Mouse (Mus musculus): ENCODE measurements around the gene Alk.

DNA sequence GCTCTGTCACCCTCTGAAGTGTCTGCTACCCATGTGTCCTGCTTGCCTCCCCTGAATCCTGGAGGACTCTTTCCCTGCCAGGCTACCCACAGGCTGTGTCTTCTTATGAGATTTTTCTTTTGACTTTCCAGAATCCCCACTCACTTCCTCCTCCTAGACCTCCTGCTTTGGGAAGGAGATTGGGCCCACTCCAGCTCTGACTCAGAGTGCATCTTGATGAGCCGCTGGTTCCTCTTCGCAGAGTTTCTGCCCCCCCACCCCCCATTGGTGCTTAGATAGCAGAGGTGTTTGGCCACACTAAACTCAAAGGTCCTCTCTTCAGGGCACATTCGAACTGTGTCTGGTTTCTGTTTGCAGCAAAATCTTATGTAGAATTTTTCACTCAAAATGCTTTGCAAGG, 777.8 kb downstream of the Alk start:
- TF ChIP-seq CTCF (IDR thresholded peaks at IDR 0.05; ENCODE audit: insufficient read depth, low read depth, low read length): no peak
- TF ChIP-seq POLR2A (IDR thresholded peaks at IDR 0.05; ENCODE audit: insufficient read depth, low read depth, low read length): no peak
